Mouse (Mus musculus): ENCODE data around the gene Cab39l.
"Not testable (repeated sequence)": the region's sequence is repeated elsewhere in the genome, so short reads cannot be mapped to it uniquely, and the experiment has no call there.

The Cab39l gene

GRCm38 (mm10) chr14:59440558-59441471 is at the start of gene Cab39l, which contains the start of gene Setdb2:
TSS of gene Cab39l (plus strand) at chr14:59440972.
TSS of gene Setdb2 (minus strand) at chr14:59440884.
- ATAC-seq (ENCODE audit: low TSS enrichment), result peak; percentile 100

GRCm38 (mm10) chr14:59395281-59395680 is 45.5 kb upstream of the Cab39l start, which contains the start of gene Phf11c:
TSS of gene Phf11c (minus strand) at chr14:59395381.
- ATAC-seq (ENCODE audit: low TSS enrichment), result no peak

- no peak for ATAC-seq (ENCODE audit: low TSS enrichment)
These were observed 43.8 kb upstream of the Cab39l start for GRCm38 (mm10) chr14:59396999-59397398.

- not testable (repeated sequence) for ATAC-seq (ENCODE audit: low TSS enrichment)
These were observed 25.8 kb upstream of the Cab39l start for GRCm38 (mm10) chr14:59414979-59415378.

- no peak for ATAC-seq (ENCODE audit: low TSS enrichment)
These were observed 22.6 kb upstream of the Cab39l start for GRCm38 (mm10) chr14:59418171-59418570.

GRCm38 (mm10) chr14:59422912-59423663 is 17.7 kb upstream of the Cab39l start:
- ATAC-seq (ENCODE audit: low TSS enrichment), result no peak

GRCm38 (mm10) chr14:59430556-59430955 is 10.2 kb upstream of the Cab39l start:
- ATAC-seq (ENCODE audit: low TSS enrichment), result no peak

GRCm38 (mm10) chr14:59433902-59434301 is 6.9 kb upstream of the Cab39l start:
- ATAC-seq (ENCODE audit: low TSS enrichment), result no peak

- ATAC-seq (ENCODE audit: low TSS enrichment), result no peak
These were observed 5.6 kb upstream of the Cab39l start for GRCm38 (mm10) chr14:59435206-59435605.

- ATAC-seq (ENCODE audit: low TSS enrichment), result no peak
These were observed 3.4 kb upstream of the Cab39l start for GRCm38 (mm10) chr14:59437398-59437797.

- no peak for ATAC-seq (ENCODE audit: low TSS enrichment)
These were observed 2.3 kb upstream of the Cab39l start for GRCm38 (mm10) chr14:59438505-59438904.

GRCm38 (mm10) chr14:59440039-59440438 is 733 bp upstream of the Cab39l start:
- ATAC-seq (ENCODE audit: low TSS enrichment), result no peak

- no peak for ATAC-seq (ENCODE audit: low TSS enrichment)
These were observed 667 bp downstream of the Cab39l start for GRCm38 (mm10) chr14:59441472-59441805.

- ATAC-seq (ENCODE audit: low TSS enrichment), result no peak
These were observed 4.6 kb downstream of the Cab39l start for GRCm38 (mm10) chr14:59445421-59445820.

- no peak for ATAC-seq (ENCODE audit: low TSS enrichment)
These were observed 7.2 kb downstream of the Cab39l start for GRCm38 (mm10) chr14:59447981-59448380.

GRCm38 (mm10) chr14:59466503-59466902 is 25.7 kb downstream of the Cab39l start:
- peak; percentile 85 for ATAC-seq (ENCODE audit: low TSS enrichment)

- ATAC-seq (ENCODE audit: low TSS enrichment), result peak; percentile 77
These were observed 27.0 kb downstream of the Cab39l start for GRCm38 (mm10) chr14:59467798-59468197.

GRCm38 (mm10) chr14:59470781-59471180 is 30.0 kb downstream of the Cab39l start:
- ATAC-seq (ENCODE audit: low TSS enrichment), result no peak

- peak; percentile 99 for ATAC-seq (ENCODE audit: low TSS enrichment)
These were observed 37.9 kb downstream of the Cab39l start for GRCm38 (mm10) chr14:59478699-59479098.

GRCm38 (mm10) chr14:59485247-59485810 is 44.6 kb downstream of the Cab39l start:
- ATAC-seq (ENCODE audit: low TSS enrichment), result no peak

GRCm38 (mm10) chr14:59492376-59492775 is 51.6 kb downstream of the Cab39l start:
- ATAC-seq (ENCODE audit: low TSS enrichment), result no peak

GRCm38 (mm10) chr14:59497928-59498327 is 57.2 kb downstream of the Cab39l start:
- no peak for ATAC-seq (ENCODE audit: low TSS enrichment)
